Mouse (Mus musculus): ENCODE measurements around the gene Gm15517.
"Not testable (repeated sequence)": the region's sequence is repeated elsewhere in the genome, so short reads cannot be mapped to it uniquely, and the experiment has no call there.

The Gm15517 gene

DNA sequence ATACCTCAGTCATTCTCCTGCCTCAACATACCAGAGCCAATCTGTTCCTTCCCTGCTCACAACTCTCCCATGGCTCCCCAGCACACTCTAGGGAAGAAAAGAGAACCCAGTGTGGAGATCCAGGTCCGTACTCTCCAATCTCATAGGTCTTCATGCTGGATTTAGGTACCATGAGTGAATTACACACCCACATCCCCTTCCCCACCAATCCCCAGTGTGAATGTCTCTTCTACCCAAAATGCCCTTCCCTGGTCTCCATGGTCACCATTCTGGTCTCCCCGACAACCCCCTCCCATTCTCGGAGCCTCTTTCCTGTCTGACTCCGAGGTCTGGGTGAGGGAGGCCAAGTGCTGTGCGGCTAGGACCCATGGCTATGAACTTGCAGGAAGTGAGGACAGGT lies at the start of gene Gm15517:
Gene Gm15517 (plus strand): TSS at position 301 of the 400 bp plus-strand sequence.
- no peak for DNase-seq (ENCODE audit: low spot score)

DNA sequence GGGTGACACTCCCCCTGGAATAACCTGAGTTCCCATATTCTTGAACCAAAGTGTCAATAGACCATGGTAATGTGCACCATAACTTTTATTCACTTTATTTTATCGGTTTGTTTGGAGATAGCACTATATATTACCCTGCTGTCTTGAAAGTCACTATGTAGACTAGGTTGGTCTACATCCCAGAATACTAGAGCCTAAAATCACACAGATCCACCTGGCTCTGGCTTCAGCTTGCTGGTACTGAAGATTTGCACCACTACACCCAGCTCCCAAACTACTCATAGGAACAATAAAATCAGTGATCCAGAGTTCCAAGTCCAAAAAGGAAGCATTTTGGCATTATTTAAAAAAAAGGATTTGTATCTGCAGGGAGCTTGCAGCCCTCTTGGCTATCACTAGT lies 45.6 kb upstream of the Gm15517 start, which contains the start of gene Klk1b5:
Gene Klk1b5 (plus strand): TSS at position 301 of the 400 bp plus-strand sequence.
- no peak for DNase-seq (ENCODE audit: low spot score)

- not testable (repeated sequence) for DNase-seq (ENCODE audit: low spot score)
Observed at GRCm38 (mm10) chr7:44221601-44222000, 39.6 kb upstream of the Gm15517 start.

- DNase-seq (ENCODE audit: low spot score), result not testable (repeated sequence)
Observed at GRCm38 (mm10) chr7:44222335-44222734, 38.9 kb upstream of the Gm15517 start.

GRCm38 (mm10) chr7:44225076-44225475 lies 36.2 kb upstream of the Gm15517 start, which contains the start of gene Klk1:
Klk1 (plus strand) TSS chr7:44225360.
- DNase-seq (ENCODE audit: low spot score), result no peak

GRCm38 (mm10) chr7:44235909-44236308 lies 25.3 kb upstream of the Gm15517 start, which contains the start of gene Gm36864:
Gm36864 (plus strand) TSS chr7:44236177.
- DNase-seq (ENCODE audit: low spot score), result no peak

GRCm38 (mm10) chr7:44239913-44240312 lies 21.3 kb upstream of the Gm15517 start:
- no peak for DNase-seq (ENCODE audit: low spot score)

DNA sequence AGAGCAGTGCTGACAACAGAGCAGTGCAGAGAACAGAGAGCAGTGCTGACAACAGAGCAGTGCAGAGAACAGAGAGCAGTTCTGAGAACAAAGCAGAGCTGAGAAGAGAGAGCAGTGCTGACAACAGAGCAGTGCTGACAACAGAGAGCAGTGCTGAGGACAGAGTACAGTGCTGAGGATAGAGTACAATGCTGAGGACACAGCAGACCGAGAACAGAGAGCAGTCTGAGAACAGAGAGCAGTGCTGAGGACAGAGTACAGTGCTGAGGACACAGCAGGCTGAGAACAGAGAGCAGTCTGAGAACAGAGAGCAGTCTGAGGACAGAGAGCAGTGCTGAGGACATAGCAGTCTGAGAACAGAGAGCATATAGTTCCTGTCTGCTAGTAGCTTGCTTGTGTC lies 20.5 kb upstream of the Gm15517 start:
- no peak for DNase-seq (ENCODE audit: low spot score)

DNA sequence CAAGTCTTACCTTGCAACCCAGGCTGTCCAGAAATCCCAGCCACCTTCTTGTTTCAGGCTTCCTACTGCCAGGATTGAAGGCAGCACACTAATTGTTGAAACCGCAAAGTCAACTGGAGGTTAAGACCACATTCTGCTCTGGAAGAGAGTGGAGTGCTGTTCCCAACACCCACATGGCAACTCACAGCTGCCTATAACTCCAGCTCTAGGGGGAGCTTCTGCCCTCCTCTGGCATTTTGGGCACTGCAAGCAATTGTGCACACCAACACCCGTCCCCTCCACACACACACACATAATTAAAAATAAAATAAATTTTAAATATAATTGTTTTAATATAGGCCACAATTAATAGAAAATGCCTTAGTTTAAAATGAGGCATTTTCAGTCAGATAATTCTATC lies 20.1 kb upstream of the Gm15517 start:
- no peak for DNase-seq (ENCODE audit: low spot score)

GRCm38 (mm10) chr7:44244080-44244479 lies 17.2 kb upstream of the Gm15517 start:
- DNase-seq (ENCODE audit: low spot score), result no peak

DNA sequence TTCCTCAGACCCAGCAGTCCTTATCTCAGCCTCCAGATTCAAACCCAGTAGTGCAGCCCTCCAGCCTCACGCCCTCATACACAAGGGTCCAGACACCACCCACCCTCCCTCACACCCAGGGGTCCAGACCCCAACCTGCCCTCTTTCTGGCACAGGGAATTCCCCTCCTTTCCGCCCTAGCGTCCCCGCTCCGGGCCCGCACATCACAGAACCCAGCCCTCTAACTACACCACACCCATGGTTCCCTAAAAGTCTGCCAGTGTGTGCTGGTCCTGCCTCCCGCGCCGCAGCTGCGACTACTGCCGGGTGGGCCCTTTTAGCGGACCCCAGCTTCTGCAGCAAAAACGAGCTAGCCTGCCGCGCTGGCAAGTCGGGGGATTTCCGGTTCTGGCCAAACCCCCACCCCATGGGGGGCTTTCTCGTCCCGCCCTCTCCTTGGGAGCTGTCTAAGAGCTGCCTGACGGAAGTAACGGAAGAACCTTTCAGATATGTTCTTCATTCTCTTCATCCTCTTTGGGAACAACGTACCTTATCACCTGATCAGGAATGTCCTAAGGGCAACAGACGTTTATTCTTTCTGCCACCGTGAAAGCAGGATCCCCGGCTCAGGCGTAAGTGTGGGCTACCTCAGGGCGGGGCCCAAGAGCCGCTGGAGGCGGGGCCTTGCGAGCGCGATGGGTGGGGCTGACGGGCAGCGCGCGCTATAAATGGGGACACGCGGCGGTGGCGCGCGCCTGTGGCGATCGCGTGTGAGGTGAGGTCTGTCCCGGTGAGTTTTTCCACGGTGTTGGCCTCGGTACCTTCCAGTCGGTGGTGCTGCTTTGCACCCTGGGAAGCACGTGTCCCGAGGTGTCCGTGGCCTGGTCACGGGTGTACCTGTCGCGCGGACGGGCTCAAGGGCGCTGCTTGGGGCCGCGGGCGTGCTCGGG lies 14.9 kb upstream of the Gm15517 start, which contains the start of the genes 1700028J19Rik and 2410002F23Rik:
Gene 1700028J19Rik (minus strand): TSS at position 641 of the 929 bp plus-strand sequence.
Gene 2410002F23Rik (plus strand): TSS at position 668 of the 929 bp plus-strand sequence.
- DNase-seq (ENCODE audit: low spot score), result peak; percentile 90

DNA sequence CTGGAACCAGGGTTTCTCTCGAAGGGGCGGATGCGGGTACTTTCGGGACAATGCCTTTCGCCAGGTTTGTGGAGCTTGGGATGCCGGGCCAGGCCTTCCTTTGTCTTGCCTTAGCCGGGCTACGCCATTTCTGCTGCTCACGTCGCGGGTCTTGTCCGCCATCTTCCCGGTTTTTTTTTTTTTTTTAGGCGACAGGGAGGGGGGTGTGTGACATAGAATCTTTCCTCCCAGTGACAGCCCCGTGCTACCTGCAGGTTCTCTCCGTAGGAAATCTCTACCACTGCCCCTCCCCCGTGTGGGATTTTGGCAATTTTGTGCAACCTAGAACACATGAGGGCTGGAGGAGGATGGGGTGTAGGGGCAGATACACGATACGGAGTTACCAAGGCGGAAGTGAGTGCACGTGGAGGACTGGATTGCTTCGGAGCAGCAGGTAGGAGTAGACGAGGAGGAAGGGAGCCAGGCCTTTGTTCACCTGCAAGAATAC lies 14.2 kb upstream of the Gm15517 start:
- peak; percentile 62 for DNase-seq (ENCODE audit: low spot score)

- DNase-seq (ENCODE audit: low spot score), result no peak
Observed at GRCm38 (mm10) chr7:44247971-44248370, 13.3 kb upstream of the Gm15517 start.

DNA sequence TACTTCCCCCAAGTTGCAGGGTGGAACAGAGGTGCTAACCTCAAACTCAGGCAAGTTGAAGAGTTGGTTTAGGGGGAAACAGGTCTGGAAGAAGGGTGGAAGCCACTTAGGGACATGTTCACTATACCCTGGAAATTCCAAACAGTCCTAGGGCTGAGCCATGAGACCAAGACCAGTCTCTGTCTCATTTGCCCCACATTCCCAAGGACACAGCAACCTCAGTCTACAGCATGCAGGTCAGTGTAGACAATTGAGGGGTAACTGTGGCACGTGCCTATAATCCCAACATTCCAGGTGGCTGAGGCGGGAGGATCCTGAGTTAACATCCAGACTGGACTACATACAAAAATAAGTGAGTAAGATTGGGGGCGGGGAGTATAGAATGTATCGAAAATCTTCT lies 12.0 kb upstream of the Gm15517 start:
- no peak for DNase-seq (ENCODE audit: low spot score)

GRCm38 (mm10) chr7:44250732-44251275 lies 10.4 kb upstream of the Gm15517 start:
- DNase-seq (ENCODE audit: low spot score), result not testable (repeated sequence)

GRCm38 (mm10) chr7:44253023-44253616 lies 8.1 kb upstream of the Gm15517 start:
- no peak for DNase-seq (ENCODE audit: low spot score)

GRCm38 (mm10) chr7:44254930-44255329 lies 6.3 kb upstream of the Gm15517 start:
- peak; percentile 34 for DNase-seq (ENCODE audit: low spot score)

GRCm38 (mm10) chr7:44257278-44257677 lies 4.0 kb upstream of the Gm15517 start, which contains the start of gene Acp4:
Acp4 (minus strand) TSS chr7:44257378.
- DNase-seq (ENCODE audit: low spot score), result no peak

- DNase-seq (ENCODE audit: low spot score), result no peak
Observed at GRCm38 (mm10) chr7:44260410-44260809, 837 bp upstream of the Gm15517 start.

- peak; percentile 94 for DNase-seq (ENCODE audit: low spot score)
Observed at GRCm38 (mm10) chr7:44262791-44263643, 1.8 kb downstream of the Gm15517 start.

DNA sequence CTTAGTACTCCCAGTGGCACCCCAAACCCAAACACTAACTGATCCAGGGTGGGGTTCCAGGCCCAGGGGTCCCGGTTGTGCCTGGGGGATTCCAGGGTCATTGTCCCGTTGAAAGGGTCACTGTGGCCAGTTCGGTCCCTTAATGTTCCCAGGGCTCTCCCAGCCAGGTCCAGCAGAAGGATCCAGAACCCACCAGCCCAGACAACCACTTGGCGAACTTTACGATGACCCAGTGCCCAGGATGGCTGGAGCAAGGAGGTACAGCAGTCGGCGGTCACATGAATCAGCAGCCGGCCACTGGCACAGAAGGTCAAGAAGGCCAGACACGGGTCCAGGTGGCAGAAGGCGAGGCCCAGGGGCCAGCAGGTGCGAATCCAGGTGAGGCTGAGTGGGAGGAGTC lies 6.9 kb downstream of the Gm15517 start:
- DNase-seq (ENCODE audit: low spot score), result no peak

All from MN1 (cell line).